Mouse (Mus musculus): ENCODE data around the gene Spout1. TPM values are rescaled to one million over a fixed set of nuclear protein-coding genes. Genes with fewer than 3 reads are reported as not detected.
"Not testable (repeated sequence)": the region's sequence is repeated elsewhere in the genome, so short reads cannot be mapped to it uniquely, and the experiment has no call there.

Spout1 gene
- polyA plus RNA-seq, 1 experiment from 2014 or later = 61.0 TPM

DNA sequence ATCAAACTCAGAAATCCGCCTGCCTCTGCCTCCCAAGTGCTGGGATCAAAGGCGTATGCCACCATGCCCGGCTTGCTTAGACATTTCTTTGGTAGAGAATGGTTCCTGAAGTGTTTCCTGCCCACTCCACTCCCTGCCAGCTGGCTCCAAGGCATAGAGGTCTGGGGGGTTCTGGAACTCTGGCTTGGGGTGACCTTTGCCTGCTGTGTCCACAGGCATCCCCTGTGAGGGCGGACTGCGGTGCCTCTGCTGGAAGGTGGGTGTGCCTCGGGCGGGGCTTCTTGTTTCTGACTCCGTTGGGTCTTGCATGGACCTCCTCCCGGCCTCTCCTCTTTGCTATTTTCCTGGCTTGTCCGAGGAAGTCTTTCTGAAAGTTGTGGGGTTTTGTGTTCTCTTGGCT, 41.8 kb downstream of the Spout1 start:
- Histone ChIP-seq H3K4me2 (replicated peaks) (no peak overlapping the region), H3K9ac (no peak overlapping the region), H3K27ac (no peak overlapping the region), H3K4me1 (peaks cover 19% of the 10 kb centered on the region), H3K9me3 (no peaks in the 10 kb centered on the region), H3K4me3 (no peak overlapping the region), H3K27me3 (replicated peaks) (no peaks in the 10 kb centered on the region), H3K36me3 (peaks cover 40% of the 10 kb centered on the region)
- no peak for ATAC-seq (ENCODE audit: low FRiP score, low read depth)
- 96% methylated on average over 10 of the region's 10 CpGs for WGBS

DNA sequence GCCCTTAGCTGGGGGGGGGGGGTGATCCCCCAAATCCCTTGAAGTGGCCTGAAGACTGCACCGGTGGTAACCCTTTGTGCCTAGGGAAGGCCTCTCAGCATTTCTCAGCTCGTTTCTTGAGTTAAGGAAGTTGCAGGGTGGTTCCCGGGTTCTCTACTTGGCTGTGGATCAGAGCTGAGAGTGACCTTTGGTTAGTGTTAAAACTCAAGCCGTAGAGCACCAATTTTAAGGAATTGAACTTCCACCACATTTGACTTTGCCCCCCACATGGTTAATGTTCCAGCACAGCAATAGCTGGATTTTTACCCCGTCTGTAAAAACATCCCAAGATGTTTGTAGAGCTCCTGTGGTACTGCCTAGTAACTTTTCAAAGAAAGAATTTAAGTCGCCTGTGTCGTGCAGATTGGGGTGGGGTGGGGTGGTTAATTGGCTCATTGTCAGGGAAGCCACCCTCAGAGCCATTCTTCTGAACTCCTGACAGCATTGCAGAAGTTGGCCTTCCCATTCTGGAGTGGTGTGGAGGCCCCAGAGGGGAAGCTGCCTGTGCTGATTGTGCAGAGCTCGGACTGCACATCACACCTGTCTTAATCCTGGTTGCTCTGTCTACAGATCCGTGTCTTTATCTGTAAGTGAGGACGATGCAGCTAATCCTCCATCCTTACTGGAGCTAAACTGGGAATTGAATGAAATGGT, 43.2 kb downstream of the Spout1 start:
- Histone ChIP-seq H3K4me3 (peak overlapping the region; percentile 73; the same call in 1 of the 2 replicates), H3K27me3 (replicated peaks) (no peaks in the 10 kb centered on the region), H3K4me2 (replicated peaks) (peak overlapping the region; percentile 76), H3K4me1 (peaks cover 19% of the 10 kb centered on the region), H3K9me3 (no peaks in the 10 kb centered on the region), H3K9ac (0 out of 2 replicates have a peak overlapping the region, but pooled peaks have one; percentile 29), H3K27ac (no peak overlapping the region), H3K36me3 (peaks cover 26% of the 10 kb centered on the region)
- no peak for ATAC-seq (ENCODE audit: low FRiP score, low read depth)
- 48% methylated on average over 10 of the region's 10 CpGs for WGBS

DNA sequence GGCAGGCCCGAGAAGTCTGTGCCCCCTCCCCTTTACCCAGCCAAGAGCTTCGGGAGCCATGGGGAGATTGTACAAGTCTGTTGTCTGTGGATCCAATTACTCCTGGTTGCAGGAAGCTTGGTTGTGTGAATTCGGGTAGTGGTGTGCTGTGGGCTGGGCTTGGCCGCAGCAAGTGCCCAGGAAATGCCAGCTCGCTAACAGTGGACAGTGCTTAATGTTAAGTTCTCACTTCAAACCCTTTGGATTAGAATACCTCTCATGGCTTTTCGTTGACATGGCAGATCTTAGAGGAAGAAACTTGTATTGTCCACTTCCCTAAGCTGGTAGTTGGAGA, 43.9 kb downstream of the Spout1 start:
- WGBS = 32% methylated on average over 6 of the region's 6 CpGs
- peak; percentile 22; the same call in 1 of the 2 replicates for ATAC-seq (ENCODE audit: low FRiP score, low read depth)

DNA sequence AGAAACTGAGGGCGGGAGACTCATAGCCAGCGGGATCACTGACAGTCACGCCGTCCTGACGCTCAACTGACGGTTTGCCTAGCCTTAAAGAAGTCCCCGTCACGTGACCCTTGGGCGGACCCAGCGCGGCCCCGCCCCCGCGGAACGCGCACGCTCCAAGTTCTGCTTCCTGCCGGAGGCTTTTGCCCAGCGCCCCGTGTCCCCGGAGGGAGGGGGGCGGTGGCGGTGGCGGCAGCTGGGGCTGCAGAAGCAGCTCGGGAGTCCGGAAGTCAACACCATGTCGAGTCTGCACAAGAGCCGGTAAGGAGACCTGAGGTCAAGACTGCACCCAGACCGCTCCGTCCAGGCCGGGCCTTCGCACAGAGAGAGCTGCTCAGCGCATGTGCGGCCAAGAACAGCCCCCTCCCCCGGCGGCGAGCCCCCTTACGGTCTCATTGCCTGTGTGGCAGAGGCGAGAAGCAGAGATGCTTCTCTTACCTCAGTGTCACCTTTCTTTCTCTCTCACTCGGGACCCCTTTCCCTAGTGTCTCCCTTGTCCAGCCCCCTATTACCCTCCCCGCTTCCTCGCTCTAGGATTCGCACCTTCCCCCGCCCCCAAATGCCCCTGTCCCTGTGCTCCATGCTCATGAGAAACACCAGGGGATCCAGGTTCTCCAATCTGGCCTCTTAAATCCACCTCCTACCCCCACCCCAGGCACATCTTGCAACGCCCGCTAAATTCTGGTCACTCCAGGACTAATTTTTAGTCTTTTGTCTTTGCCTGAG, 44.5 kb downstream of the Spout1 start, which contains the start of gene Tbc1d13:
Tbc1d13 (plus strand) TSS at position 134 of the 765 bp plus-strand sequence.
- H3K9ac ChIP-seq = peak within 1 kb of the TSS; percentile 55
- H3K9me3 ChIP-seq = no peaks in the 10 kb centered on the region
- H3K4me3 ChIP-seq = peak within 1 kb of the TSS; percentile 73
- WGBS = under 1% methylated on average over 46 of the region's 46 CpGs
- no peaks in the 10 kb centered on the region for H3K27me3 ChIP-seq (replicated peaks)
- H3K36me3 ChIP-seq = peaks cover 24% of the 10 kb centered on the region
- peaks cover 19% of the 10 kb centered on the region for H3K4me1 ChIP-seq
- H3K27ac ChIP-seq = 0 out of 2 replicates have a peak within 1 kb of the TSS, but pooled peaks have one; percentile 7
- peak; percentile 95 for ATAC-seq (ENCODE audit: low FRiP score, low read depth)
- peak within 1 kb of the TSS; percentile 76 for H3K4me2 ChIP-seq (replicated peaks)

More for the DNA sequence above, 43.9 kb downstream of the Spout1 start:
- H3K4me3 ChIP-seq = peak overlapping the region; percentile 73
- H3K4me2 ChIP-seq (replicated peaks) = peak overlapping the region; percentile 76
- no peak overlapping the region for H3K27ac ChIP-seq
- no peaks in the 10 kb centered on the region for H3K9me3 ChIP-seq
- no peaks in the 10 kb centered on the region for H3K27me3 ChIP-seq (replicated peaks)
- peaks cover 24% of the 10 kb centered on the region for H3K36me3 ChIP-seq
- peak overlapping the region; percentile 55 for H3K9ac ChIP-seq
- H3K4me1 ChIP-seq = peaks cover 19% of the 10 kb centered on the region

GRCm38 (mm10) chr2:30132801-30133612, 45.3 kb downstream of the Spout1 start:
- peak; percentile 8; the same call in 1 of the 2 replicates for ATAC-seq (ENCODE audit: low FRiP score, low read depth)
- Histone ChIP-seq H3K36me3 (peaks cover 24% of the 10 kb centered on the region), H3K9ac (peak overlapping the region; percentile 55; the same call in 1 of the 2 replicates), H3K4me2 (replicated peaks) (peak overlapping the region; percentile 76), H3K9me3 (no peaks in the 10 kb centered on the region), H3K27ac (no peak overlapping the region), H3K27me3 (replicated peaks) (no peaks in the 10 kb centered on the region), H3K4me1 (peaks cover 19% of the 10 kb centered on the region), H3K4me3 (peak overlapping the region; percentile 73)
- 28% methylated on average over 16 of the region's 16 CpGs for WGBS

DNA sequence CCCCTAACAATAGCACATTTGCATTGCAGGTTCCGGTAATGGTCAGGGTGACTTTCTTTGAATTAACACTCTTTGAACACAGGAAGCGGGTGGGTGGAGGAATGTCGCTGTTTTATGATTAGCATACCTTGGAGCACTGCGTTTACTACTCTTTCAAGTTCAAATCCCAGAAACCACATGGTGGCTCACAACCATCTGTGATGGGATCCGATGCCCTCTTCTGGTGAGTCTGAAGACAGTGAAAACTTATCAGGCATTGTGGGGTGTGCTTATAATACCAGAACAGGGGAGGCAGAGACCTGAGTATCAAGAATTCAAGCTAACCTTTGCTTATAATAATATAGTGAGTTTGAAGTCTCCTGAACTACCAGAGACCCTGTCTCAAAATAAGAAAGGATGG, 47.0 kb downstream of the Spout1 start:
- not testable (repeated sequence) for H3K4me3 ChIP-seq; H3K27me3 ChIP-seq (replicated peaks); ATAC-seq (ENCODE audit: low FRiP score, low read depth); H3K9ac ChIP-seq; H3K4me2 ChIP-seq (replicated peaks); H3K9me3 ChIP-seq; H3K27ac ChIP-seq
- Histone ChIP-seq H3K36me3 (peaks cover 10% of the 10 kb centered on the region; the same call in 1 of the 2 replicates), H3K4me1 (peaks cover 19% of the 10 kb centered on the region)
- 63% methylated on average over 5 of the region's 5 CpGs for WGBS

- no peak for ATAC-seq (ENCODE audit: low FRiP score, low read depth)
- 87% methylated on average over 4 of the region's 4 CpGs for WGBS
These were observed 48.1 kb downstream of the Spout1 start for GRCm38 (mm10) chr2:30130156-30130555.

GRCm38 (mm10) chr2:30128789-30129188, 49.5 kb downstream of the Spout1 start:
- H3K9me3 ChIP-seq = no peaks in the 10 kb centered on the region
- no peak overlapping the region for H3K27ac ChIP-seq
- no peak for ATAC-seq (ENCODE audit: low FRiP score, low read depth)
- no peak overlapping the region for H3K4me2 ChIP-seq (replicated peaks)
- peaks cover 14% of the 10 kb centered on the region; the same call in 1 of the 2 replicates for H3K4me1 ChIP-seq
- WGBS = 42% methylated on average over 2 of the region's 2 CpGs
- no peaks in the 10 kb centered on the region for H3K36me3 ChIP-seq
- H3K4me3 ChIP-seq = no peak overlapping the region
- no peaks in the 10 kb centered on the region for H3K27me3 ChIP-seq (replicated peaks)
- H3K9ac ChIP-seq = no peak overlapping the region

More at GRCm38 (mm10) chr2:30130156-30130555, 48.1 kb downstream of the Spout1 start:
- Histone ChIP-seq H3K4me3 (no peak overlapping the region), H3K36me3 (peaks cover under 1% of the 10 kb centered on the region; the same call in 1 of the 2 replicates), H3K27ac (no peak overlapping the region), H3K9ac (no peak overlapping the region), H3K4me1 (peaks cover 15% of the 10 kb centered on the region), H3K9me3 (no peaks in the 10 kb centered on the region), H3K4me2 (replicated peaks) (no peak overlapping the region), H3K27me3 (replicated peaks) (no peaks in the 10 kb centered on the region)

DNA sequence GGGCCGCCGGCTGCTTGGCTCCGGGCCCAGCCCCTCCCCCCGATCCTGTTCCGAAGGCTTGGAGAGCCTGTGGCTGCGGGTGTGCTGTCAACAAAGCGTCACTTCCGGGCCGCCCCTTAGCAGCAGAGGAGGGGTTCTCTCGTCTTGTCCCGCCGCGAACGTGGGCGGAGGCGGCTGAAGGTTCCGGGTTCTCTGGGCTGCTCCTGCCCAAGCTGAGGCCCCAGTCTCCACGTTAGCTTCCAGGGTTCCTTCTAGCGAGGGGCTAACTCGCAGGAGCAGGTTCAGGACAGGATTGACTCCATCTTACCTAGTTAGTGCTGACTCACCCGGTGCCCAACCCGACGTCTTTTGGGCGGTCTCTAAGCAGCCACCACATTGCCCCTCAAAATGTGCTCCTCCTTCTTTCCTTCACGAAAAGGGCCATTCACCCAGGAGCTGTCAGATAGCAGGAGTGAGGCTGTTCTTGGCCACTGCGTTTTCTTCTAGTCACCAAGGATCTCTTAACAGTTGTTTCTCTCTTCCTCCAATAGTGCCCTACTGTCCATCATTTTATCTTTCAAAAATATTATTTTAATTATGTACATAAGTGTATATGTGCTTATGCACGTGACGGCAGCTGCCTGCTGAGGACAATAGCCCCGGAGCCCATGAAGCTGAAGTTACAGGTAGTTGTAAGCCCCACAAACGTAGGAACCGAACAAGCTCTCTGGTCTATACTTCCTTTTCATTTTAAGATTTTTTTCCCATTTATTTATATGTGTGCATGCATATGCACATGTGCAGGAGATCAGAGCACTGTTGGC, 53.6 kb downstream of the Spout1 start, which contains the start of gene Zer1:
Zer1 (minus strand) TSS at position 114 of the 803 bp plus-strand sequence.
- H3K36me3 ChIP-seq = no peaks in the 10 kb centered on the region
- H3K9me3 ChIP-seq = no peaks in the 10 kb centered on the region
- no peaks in the 10 kb centered on the region for H3K27me3 ChIP-seq (replicated peaks)
- peaks cover 32% of the 10 kb centered on the region for H3K4me1 ChIP-seq
- 11% methylated on average over 31 of the region's 31 CpGs for WGBS
- H3K4me3 ChIP-seq = peak within 1 kb of the TSS; percentile 80
- H3K4me2 ChIP-seq (replicated peaks) = peak within 1 kb of the TSS; percentile 84
- peak within 1 kb of the TSS; percentile 76 for H3K27ac ChIP-seq
- ATAC-seq (ENCODE audit: low FRiP score, low read depth) = peak; percentile 88
- H3K9ac ChIP-seq = peak within 1 kb of the TSS; percentile 87

DNA sequence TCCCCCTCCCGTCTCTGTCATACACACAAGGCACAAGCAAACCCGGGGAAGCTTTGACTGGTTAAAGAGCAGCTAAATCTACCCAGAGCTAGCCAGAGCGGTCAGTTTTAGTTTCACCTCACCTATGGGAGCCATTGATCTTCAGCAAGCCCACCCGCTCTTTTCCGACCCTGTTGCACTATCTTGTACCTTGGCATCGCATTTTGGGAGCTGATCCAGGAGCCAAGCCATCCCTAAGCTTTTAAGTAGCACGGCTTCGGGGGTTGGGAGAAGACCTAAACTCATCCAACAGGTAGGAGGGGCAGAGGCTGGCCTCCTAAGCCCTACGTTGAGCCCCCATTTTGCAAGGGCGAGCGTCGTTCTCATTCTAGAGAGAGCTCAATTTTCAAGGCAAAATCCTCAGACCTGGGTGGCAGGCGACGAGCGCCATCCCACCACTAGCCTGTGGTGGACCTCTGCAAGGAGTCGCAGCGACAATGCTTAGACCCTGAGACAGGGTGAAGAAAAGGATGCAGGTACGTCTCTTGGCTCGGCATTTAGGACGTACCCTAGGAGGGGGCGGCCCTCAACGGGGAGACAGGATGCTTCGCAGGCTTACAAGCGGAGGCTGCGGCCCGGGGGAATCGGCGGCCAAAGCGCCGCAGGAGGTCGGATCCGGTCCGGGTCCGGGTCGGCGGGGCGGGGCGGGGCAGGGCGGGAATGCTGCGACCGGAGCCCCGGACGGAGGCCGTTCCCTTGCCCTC, 54.4 kb downstream of the Spout1 start:
- peak overlapping the region; percentile 76; the same call in 1 of the 2 replicates for H3K27ac ChIP-seq
- ATAC-seq (ENCODE audit: low FRiP score, low read depth) = peak; percentile 70
- peak overlapping the region; percentile 87 for H3K9ac ChIP-seq
- H3K36me3 ChIP-seq = no peaks in the 10 kb centered on the region
- whole genome bisulfite sequencing = 1% methylated on average over 44 of the region's 44 CpGs
- H3K4me1 ChIP-seq = peaks cover 39% of the 10 kb centered on the region
- no peaks in the 10 kb centered on the region for H3K27me3 ChIP-seq (replicated peaks)
- no peaks in the 10 kb centered on the region for H3K9me3 ChIP-seq
- H3K4me3 ChIP-seq = peak overlapping the region; percentile 80
- H3K4me2 ChIP-seq (replicated peaks) = peak overlapping the region; percentile 84

Measured in neural tube, embryonic 12.5 days (tissue).